ENCODE assay signal across 26 mouse cellular contexts in genomic region chr3:96524028-96524810, GRCm38 (mm10). TPM values are rescaled to one million over a fixed set of nuclear protein-coding genes. Genes with fewer than 3 reads are reported as not detected.
DNase-seq lines count a peak whose midpoint lies in the region; ATAC-seq lines count a peak whose summit lies in the region.
"Had no signal": no experiment of that assay in that cellular context is flagged by ENCODE, and none has a peak within 500 bp of the region (broad histone marks: within the 10 kb centered on the region; RNA-seq: fewer than 3 reads in every experiment).

No protein-coding gene starts in this region.

- ATAC-seq in liver, embryonic 15.5 days (ENCODE audit: insufficient read depth), result no peak
- no peak for ATAC-seq in liver, embryonic 11.5 days (replicated peaks; ENCODE audit: low FRiP score)
- no peak for ATAC-seq in heart, embryonic 16.5 days (replicated peaks; ENCODE audit: extremely low read depth, insufficient read depth, low FRiP score)
- ATAC-seq: intestine, postnatal 0 days; midbrain, embryonic 13.5 days; Patski had no signal

- intact Hi-C loops in left cerebral cortex, postnatal 14 days (cut with DNase I), result no loop called here

- no peaks in the 10 kb centered on the region for H3K9me3 ChIP-seq in liver, embryonic 15.5 days (replicated peaks)
- H3K9me3 ChIP-seq in liver, embryonic 11.5 days (ENCODE audit: control insufficient read depth, low read length), result no peaks in the 10 kb centered on the region
- H3K9me3 ChIP-seq in heart, embryonic 16.5 days (replicated peaks; ENCODE audit: control insufficient read depth, low read length), result no peaks in the 10 kb centered on the region
- H3K9me3 ChIP-seq: forebrain, embryonic 12.5 days; hindbrain, embryonic 12.5 days; liver, embryonic 13.5 days; lung, embryonic 15.5 days; midbrain, embryonic 13.5 days had no signal

- no peak overlapping the region for H3K4me3 ChIP-seq in liver, embryonic 15.5 days (replicated peaks)
- no peak overlapping the region for H3K4me3 ChIP-seq in liver, embryonic 11.5 days (ENCODE audit: low read depth, low read length)
- no peak overlapping the region for H3K4me3 ChIP-seq in heart, embryonic 16.5 days (ENCODE audit: low read length)
- H3K4me3 ChIP-seq: erythroblast, embryonic 14.5 days; forebrain, embryonic 12.5 days; hindbrain, embryonic 12.5 days; liver, embryonic 13.5 days; lung, embryonic 15.5 days; midbrain, embryonic 13.5 days had no signal

- H3K9ac ChIP-seq in liver, embryonic 15.5 days, result no peak overlapping the region
- no peak overlapping the region for H3K9ac ChIP-seq in liver, embryonic 11.5 days (ENCODE audit: low read depth, low read length)
- H3K9ac ChIP-seq in heart, embryonic 16.5 days (ENCODE audit: low read length), result 0 out of 2 replicates have a peak overlapping the region, but pooled peaks have one; percentile 25
- H3K9ac ChIP-seq: forebrain, embryonic 12.5 days; hindbrain, embryonic 12.5 days; liver, embryonic 13.5 days; lung, embryonic 15.5 days; midbrain, embryonic 13.5 days had no signal

- no peak overlapping the region for H3K27ac ChIP-seq in liver, embryonic 15.5 days (replicated peaks)
- no peak overlapping the region for H3K27ac ChIP-seq in liver, embryonic 11.5 days (ENCODE audit: low read depth, low read length)
- peak overlapping the region; percentile 74 for H3K27ac ChIP-seq in heart, embryonic 16.5 days (ENCODE audit: low read length)
- H3K27ac ChIP-seq: forebrain, embryonic 12.5 days; hindbrain, embryonic 12.5 days; liver, embryonic 13.5 days; lung, embryonic 15.5 days; midbrain, embryonic 13.5 days had no signal

- H3K4me2 ChIP-seq in liver, embryonic 15.5 days, result peak overlapping the region; percentile 6; the same call in 1 of the 2 replicates
- H3K4me2 ChIP-seq in liver, embryonic 11.5 days, result no peak overlapping the region; the same call in 1 of the 2 replicates
- H3K4me2 ChIP-seq in heart, embryonic 16.5 days (ENCODE audit: low read depth, low read length), result peak overlapping the region; percentile 55
- H3K4me2 ChIP-seq: forebrain, embryonic 12.5 days; hindbrain, embryonic 12.5 days; lung, embryonic 15.5 days; midbrain, embryonic 13.5 days had no signal

- H3K27me3 ChIP-seq in liver, embryonic 15.5 days, result peaks cover 57% of the 10 kb centered on the region
- peaks cover 39% of the 10 kb centered on the region for H3K27me3 ChIP-seq in liver, embryonic 11.5 days (replicated peaks; ENCODE audit: control insufficient read depth, insufficient read depth, low read length)
- peaks cover 19% of the 10 kb centered on the region for H3K27me3 ChIP-seq in heart, embryonic 16.5 days (ENCODE audit: control insufficient read depth, insufficient read depth, low read length)
- H3K27me3 ChIP-seq: Patski had no signal

- DNase-seq in heart, adult 18-20 months, result peak; percentile 40 to 53
- DNase-seq in heart, adult 8-10 months (ENCODE audit: low spot score), result no peak
- no peak for DNase-seq in liver, embryonic 11.5 days (ENCODE audit: low spot score)
- no peak for DNase-seq in layer of hippocampus, postnatal 10 days (ENCODE audit: low spot score in 2 of 2)
- DNase-seq in left cerebral cortex, postnatal 14 days (ENCODE audit: low spot score in 2 of 2), result no peak
- DNase-seq: adrenal gland, postnatal 36 days; cerebellum, adult 9-11 months; kidney, postnatal 36 days; liver, embryonic 13.5 days; lung, postnatal 36 days had no signal

- H3K4me1 ChIP-seq in liver, embryonic 15.5 days (replicated peaks), result peaks cover 9% of the 10 kb centered on the region; the same call in 1 of the 2 replicates
- H3K4me1 ChIP-seq in liver, embryonic 11.5 days (replicated peaks; ENCODE audit: control insufficient read depth, insufficient read depth, low read length), result peaks cover 4% of the 10 kb centered on the region; the same call in 1 of the 2 replicates
- H3K4me1 ChIP-seq in heart, embryonic 16.5 days (ENCODE audit: control insufficient read depth, insufficient read depth, low read length), result peaks cover 35% of the 10 kb centered on the region

- WGBS in liver, embryonic 15.5 days (ENCODE audit: insufficient replicate concordance), result 63% methylated on average over 12 of the region's 12 CpGs
- WGBS in liver, embryonic 11.5 days, result 73% methylated on average over 12 of the region's 12 CpGs
- 55% methylated on average over 12 of the region's 12 CpGs for WGBS in heart, embryonic 16.5 days

- no peaks in the 10 kb centered on the region for H3K36me3 ChIP-seq in liver, embryonic 15.5 days (replicated peaks)
- H3K36me3 ChIP-seq in liver, embryonic 11.5 days (ENCODE audit: control insufficient read depth, insufficient read depth, low read length), result no peaks in the 10 kb centered on the region
- H3K36me3 ChIP-seq in heart, embryonic 16.5 days (ENCODE audit: control insufficient read depth, insufficient read depth), result no peaks in the 10 kb centered on the region; the same call in 1 of the 2 replicates
- H3K36me3 ChIP-seq: forebrain, embryonic 12.5 days; hindbrain, embryonic 12.5 days; liver, embryonic 13.5 days; lung, embryonic 15.5 days; midbrain, embryonic 13.5 days had no signal

RNA-seq across cellular contexts. Expression of gene Hfe2, which starts 0.8 kb away (rescaled TPM):
- 100 to 1,000 TPM; 279 to 290 TPM for total RNA-seq in heart, adult 18-20 months (2021)
- total RNA-seq in heart, adult 8-10 months (2022), result 100 to 1,000 TPM; 271 to 333 (median 312) TPM
- 7.1 and 8.5 TPM in 2 replicates for polyA plus RNA-seq in liver, embryonic 15.5 days (2015; fragmentation: Nextera tagmentation; extraction: Ambion mirVana)
- 0.19 and 0.32 TPM in 2 replicates for polyA plus RNA-seq in liver, embryonic 11.5 days (2014; fragmentation: Nextera tagmentation; extraction: Ambion mirVana)
- polyA plus RNA-seq in heart, embryonic 16.5 days (2015; fragmentation: Nextera tagmentation; extraction: Ambion mirVana), result 8.5 and 10.9 TPM in 2 replicates
- under 1 TPM; 0.41 to 0.49 TPM for total RNA-seq in layer of hippocampus, postnatal 10 days (2021)
- total RNA-seq in left cerebral cortex, postnatal 14 days (2021), result under 1 TPM; 0.18 to 0.42 TPM
- total RNA-seq: adrenal gland, postnatal 36 days; common myeloid progenitor, adult 5-6 weeks; monocyte, adult 5-6 weeks had no signal
- polyA plus RNA-seq: erythroblast, embryonic 14.5 days; intestine, postnatal 0 days; Patski had no signal

RNA-seq across cellular contexts. Expression of gene Txnip, which starts 33.5 kb away (rescaled TPM):
- 100 to 1,000 TPM; 435 to 530 TPM for total RNA-seq in heart, adult 18-20 months (2021)
- 100 to 1,000 TPM; 346 to 908 (median 654) TPM for total RNA-seq in heart, adult 8-10 months (2022)
- polyA plus RNA-seq in liver, embryonic 15.5 days (2015; fragmentation: Nextera tagmentation; extraction: Ambion mirVana), result 42.8 and 46.8 TPM in 2 replicates
- polyA plus RNA-seq in liver, embryonic 11.5 days (2014; fragmentation: Nextera tagmentation; extraction: Ambion mirVana), result 41.1 and 44.0 TPM in 2 replicates
- polyA plus RNA-seq in heart, embryonic 16.5 days (2015; fragmentation: Nextera tagmentation; extraction: Ambion mirVana), result 209 and 226 TPM in 2 replicates
- total RNA-seq in layer of hippocampus, postnatal 10 days (2021), result 10 to 100 TPM; 36.5 to 46.1 TPM
- total RNA-seq in left cerebral cortex, postnatal 14 days (2021), result 10 to 100 TPM; 26.9 to 36.8 TPM

RNA-seq across cellular contexts. Expression of gene Gm16253, which starts 52.6 kb away (rescaled TPM):
- total RNA-seq in heart, adult 18-20 months (2021), result 1 to 10 TPM; 1.6 to 1.9 TPM
- 1 to 10 TPM in 3 of 4 experiments, not detected in 1; 2.5 to 3.3 (median 3.2) TPM for total RNA-seq in heart, adult 8-10 months (2022)
- 0.17 and 0.23 TPM in 2 replicates for polyA plus RNA-seq in liver, embryonic 15.5 days (2015; fragmentation: Nextera tagmentation; extraction: Ambion mirVana)
- 0.49 and 1.0 TPM in 2 replicates for polyA plus RNA-seq in liver, embryonic 11.5 days (2014; fragmentation: Nextera tagmentation; extraction: Ambion mirVana)
- polyA plus RNA-seq in heart, embryonic 16.5 days (2015; fragmentation: Nextera tagmentation; extraction: Ambion mirVana), result 1.3 and 1.4 TPM in 2 replicates
- not detected for total RNA-seq in layer of hippocampus, postnatal 10 days (2021)
- not detected for total RNA-seq in left cerebral cortex, postnatal 14 days (2021)
- total RNA-seq: adrenal gland, adult 18-20 months; adrenal gland, postnatal 36 days; common myeloid progenitor, adult 5-6 weeks; layer of hippocampus, adult 8-10 months; left cerebral cortex, postnatal 25 days; monocyte, adult 5-6 weeks had no signal
- polyA plus RNA-seq: embryonic facial prominence, embryonic 11.5 days; erythroblast, embryonic 14.5 days; liver, embryonic 13.5 days; urinary bladder, adult 2 months had no signal

Comparison
In these comparisons a context has a peak if more than half of its experiments do, and no peak if none do; other contexts are left out.
1. DNase-seq: peak in heart, adult 18-20 months (2 of 2); none in heart, adult 8-10 months (single experiment), liver, embryonic 11.5 days (single experiment), layer of hippocampus, postnatal 10 days (0 of 2) and left cerebral cortex, postnatal 14 days (0 of 2).
2. RNA of gene Hfe2, which starts 0.8 kb away (total RNA-seq): 271 to 333 TPM in heart, adult 8-10 months and 279 to 290 TPM in heart, adult 18-20 months; 0.41 to 0.49 TPM in layer of hippocampus, postnatal 10 days and 0.18 to 0.42 TPM in left cerebral cortex, postnatal 14 days; every median in the first group is over 100 times any median in the second.
3. RNA of gene Txnip, which starts 33.5 kb away (total RNA-seq): 346 to 908 TPM in heart, adult 8-10 months and 435 to 530 TPM in heart, adult 18-20 months; 36.5 to 46.1 TPM in layer of hippocampus, postnatal 10 days and 26.9 to 36.8 TPM in left cerebral cortex, postnatal 14 days; every median in the first group is over 4 times any median in the second.